Mouse (Mus musculus) lung, adult 18-20 months (tissue): ENCODE measurements around the gene Srgn.
"Not testable (repeated sequence)": the region's sequence is repeated elsewhere in the genome, so short reads cannot be mapped to it uniquely, and the experiment has no call there.

Experiments
- DNase-seq, 2 experiments: peaks; one replicate each; pipeline ENCODE4 v3.0.0; 2022; ENCODE audit warnings: mixed read lengths in 2 of 2

The Srgn gene

GRCm38 (mm10) chr10:62481108-62481852 is 46.0 kb downstream of the Srgn start:
- DNase-seq = no peak

GRCm38 (mm10) chr10:62476980-62477379 is 50.3 kb downstream of the Srgn start:
- no peak for DNase-seq

- DNase-seq = no peak
Observed at GRCm38 (mm10) chr10:62474944-62475343, 52.3 kb downstream of the Srgn start.

GRCm38 (mm10) chr10:62471105-62471504 is 56.1 kb downstream of the Srgn start:
- DNase-seq = peak in 1 of 2 experiments; percentile 13

- no peak for DNase-seq
Observed at GRCm38 (mm10) chr10:62469736-62470135, 57.5 kb downstream of the Srgn start.

- DNase-seq = no peak
Observed at GRCm38 (mm10) chr10:62461321-62461720, 65.9 kb downstream of the Srgn start.

GRCm38 (mm10) chr10:62452001-62452400 is 75.2 kb downstream of the Srgn start:
- not testable (repeated sequence) for DNase-seq

GRCm38 (mm10) chr10:62450280-62450640 is 77.0 kb downstream of the Srgn start:
- DNase-seq = no peak

GRCm38 (mm10) chr10:62449364-62450279 is 77.6 kb downstream of the Srgn start, which contains the start of the genes 4930507D05Rik and Supv3l1:
4930507D05Rik (plus strand) TSS chr10:62449489.
Supv3l1 (minus strand) TSS chr10:62449738.
- peak; percentile 85 to 87 for DNase-seq
